Mouse (Mus musculus) mouse trophoblast stem cell (cell line): ENCODE data around the gene Zscan29.

Experiments used
- in situ Hi-C, 2 experiments: fragments of 300-500 bp; cut with MseI, MboI; formaldehyde crosslinking; loops; 2 replicates in 1 of 2; 3 replicates in 1 of 2; pipeline ENCODE4 v1.15.1; 2025

Gene Zscan29

DNA sequence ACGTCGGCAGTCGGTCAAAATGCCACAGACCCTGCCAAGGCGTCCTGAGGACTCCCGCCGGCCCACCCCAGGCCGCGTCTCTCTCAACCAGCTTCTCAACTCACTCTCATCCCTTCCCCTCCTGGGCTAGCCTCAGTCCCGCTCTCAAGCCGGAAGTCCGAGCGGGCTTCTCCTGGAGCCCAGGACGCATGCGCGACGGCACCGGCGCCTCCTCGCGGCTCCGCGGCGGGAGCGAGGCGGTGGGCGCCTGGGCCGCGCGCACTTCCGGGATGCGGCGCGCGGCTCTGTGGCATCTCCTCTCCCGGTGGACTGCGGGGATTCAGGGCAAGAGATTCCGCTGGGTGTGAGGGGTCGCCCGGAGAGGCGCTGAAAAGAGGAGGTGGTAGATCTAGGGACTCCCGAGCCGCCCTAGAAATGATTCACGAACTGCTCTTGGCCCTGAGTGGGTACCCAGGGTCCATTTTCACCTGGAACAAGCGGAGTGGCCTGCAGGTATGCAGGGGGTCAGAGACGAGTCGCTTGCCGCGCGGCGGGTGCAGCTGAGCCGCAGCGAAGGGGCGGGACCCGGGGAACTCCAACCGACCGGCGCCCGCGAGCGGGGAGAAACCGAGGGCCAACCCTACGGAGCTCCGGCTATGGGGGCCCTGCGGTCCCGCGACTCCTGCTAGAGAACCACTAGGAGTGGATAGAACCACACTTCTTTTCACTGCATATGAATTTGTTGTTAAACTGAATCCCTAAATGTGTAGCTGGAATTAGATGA is at the start of gene Zscan29:
Gene Zscan29 (minus strand): TSS at position 146 of the 763 bp plus-strand sequence.
- in situ Hi-C loops, result no loop called here

- in situ Hi-C loops, result no loop called here
These were observed 49.1 kb upstream of the Zscan29 start for GRCm38 (mm10) chr2:121219994-121220393.

GRCm38 (mm10) chr2:121219177-121219576 is 48.3 kb upstream of the Zscan29 start:
- in situ Hi-C loops, result no loop called here

GRCm38 (mm10) chr2:121214491-121214890 is 43.6 kb upstream of the Zscan29 start:
- in situ Hi-C loops, result no loop called here

DNA sequence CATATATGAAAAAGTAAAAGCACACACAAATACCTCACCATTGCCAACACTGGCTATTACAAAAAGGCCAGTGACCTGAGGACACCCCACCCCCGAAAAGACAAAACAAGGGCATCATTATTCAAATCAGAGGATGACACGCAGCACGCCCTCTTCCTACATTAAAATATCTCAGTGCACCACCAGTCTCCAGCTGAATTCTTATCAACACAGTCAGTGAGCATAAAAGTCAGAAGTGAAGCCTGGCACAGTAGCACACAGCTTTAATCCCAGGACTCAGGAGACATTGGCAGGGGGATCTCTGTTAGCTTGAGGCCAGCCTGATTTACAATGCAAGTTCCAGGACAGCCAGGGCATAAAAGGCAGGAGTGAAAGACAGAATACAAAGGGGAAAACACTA is 35.6 kb upstream of the Zscan29 start:
- in situ Hi-C loops, result no loop called here

GRCm38 (mm10) chr2:121204276-121204675 is 33.4 kb upstream of the Zscan29 start:
- in situ Hi-C loops, result no loop called here

GRCm38 (mm10) chr2:121195466-121195865 is 24.5 kb upstream of the Zscan29 start:
- in situ Hi-C loops, result no loop called here

DNA sequence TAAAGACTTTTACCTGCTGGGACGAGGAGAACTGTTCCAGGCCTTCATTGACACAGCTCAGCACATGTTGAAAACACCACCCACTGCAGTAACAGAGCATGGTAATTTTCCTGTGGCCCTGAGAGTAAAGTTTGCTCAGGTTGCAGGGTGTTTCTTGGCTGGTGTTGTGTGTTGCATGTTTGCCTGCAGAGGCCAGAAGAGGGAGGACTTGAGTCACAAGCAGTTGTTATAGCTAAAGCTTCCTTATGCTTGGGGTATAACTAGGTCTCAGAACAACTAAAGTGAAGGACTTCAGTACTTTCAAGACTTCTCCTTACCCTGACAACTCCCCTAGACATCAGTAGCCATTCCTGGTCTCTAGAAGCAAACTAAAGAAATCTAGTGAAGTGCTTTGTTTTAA is 17.6 kb upstream of the Zscan29 start:
- in situ Hi-C loops, result no loop called here

DNA sequence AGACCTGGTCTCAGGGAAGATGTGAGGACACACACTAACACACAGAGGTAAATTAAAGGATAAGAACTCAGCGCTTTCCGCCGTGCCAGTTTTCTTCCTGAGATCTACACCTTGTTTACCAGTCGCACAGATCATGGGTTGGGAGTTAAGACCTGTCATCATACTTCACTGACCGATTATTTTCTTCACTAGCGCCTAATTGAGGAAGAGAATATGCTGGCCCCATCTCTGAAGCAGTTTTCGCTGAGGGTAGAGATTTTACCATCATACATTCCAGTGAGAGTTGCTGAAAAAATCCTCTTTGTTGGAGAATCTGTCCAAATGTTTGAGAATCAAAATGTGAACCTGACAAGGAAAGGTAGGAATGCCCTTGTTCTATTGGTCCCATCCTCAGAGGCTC is 13.2 kb upstream of the Zscan29 start:
- in situ Hi-C loops, result no loop called here

DNA sequence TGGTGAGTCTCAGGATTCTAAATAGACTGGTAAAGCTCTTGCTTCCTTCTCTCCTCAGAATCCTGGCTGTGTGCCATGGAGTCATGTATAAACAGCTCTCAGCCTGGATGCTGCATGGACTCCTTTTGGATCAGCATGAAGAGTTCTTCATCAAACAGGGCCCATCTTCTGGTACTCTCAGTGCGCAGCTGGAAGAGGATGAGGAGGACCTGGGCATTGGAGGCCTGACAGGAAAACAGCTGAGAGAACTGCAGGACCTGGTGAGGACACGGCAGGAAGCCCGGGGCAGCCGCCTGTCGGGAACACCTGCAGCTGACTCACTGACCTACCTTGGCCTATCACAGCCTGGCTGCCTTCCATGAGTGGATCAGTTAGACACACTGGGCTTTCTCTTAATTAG is 12.5 kb upstream of the Zscan29 start:
- in situ Hi-C loops, result no loop called here

GRCm38 (mm10) chr2:121178828-121179479 is 8.0 kb upstream of the Zscan29 start:
- in situ Hi-C loops, result no loop called here

GRCm38 (mm10) chr2:121170481-121170971 is 399 bp downstream of the Zscan29 start, which contains the start of gene Tubgcp4:
Tubgcp4 (plus strand) TSS chr2:121170654.
- in situ Hi-C loops, result no loop called here

DNA sequence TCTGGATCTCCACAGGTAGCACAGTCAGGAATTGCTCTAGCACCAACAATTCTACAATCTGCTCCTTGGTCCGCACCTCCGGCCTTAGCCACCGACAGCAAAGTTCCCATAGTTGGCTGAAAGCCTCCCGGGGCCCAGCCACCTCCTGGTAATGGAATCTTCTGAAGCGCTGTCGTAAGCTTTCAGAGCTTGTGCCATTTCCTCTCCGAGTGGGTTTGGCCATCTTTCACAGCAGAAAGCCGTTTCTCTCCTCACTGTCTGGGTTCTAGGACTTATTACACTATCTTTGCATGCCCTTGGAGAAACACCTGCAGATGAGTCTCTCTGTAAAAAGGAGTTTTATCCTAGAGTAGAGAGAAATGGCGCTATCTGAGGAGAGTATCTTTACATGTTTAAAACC is 1.0 kb downstream of the Zscan29 start:
- in situ Hi-C loops, result no loop called here

- in situ Hi-C loops, result no loop called here
These were observed 1.8 kb downstream of the Zscan29 start for GRCm38 (mm10) chr2:121169173-121169572.

- in situ Hi-C loops, result no loop called here
These were observed 17.8 kb downstream of the Zscan29 start for GRCm38 (mm10) chr2:121153100-121153499.

DNA sequence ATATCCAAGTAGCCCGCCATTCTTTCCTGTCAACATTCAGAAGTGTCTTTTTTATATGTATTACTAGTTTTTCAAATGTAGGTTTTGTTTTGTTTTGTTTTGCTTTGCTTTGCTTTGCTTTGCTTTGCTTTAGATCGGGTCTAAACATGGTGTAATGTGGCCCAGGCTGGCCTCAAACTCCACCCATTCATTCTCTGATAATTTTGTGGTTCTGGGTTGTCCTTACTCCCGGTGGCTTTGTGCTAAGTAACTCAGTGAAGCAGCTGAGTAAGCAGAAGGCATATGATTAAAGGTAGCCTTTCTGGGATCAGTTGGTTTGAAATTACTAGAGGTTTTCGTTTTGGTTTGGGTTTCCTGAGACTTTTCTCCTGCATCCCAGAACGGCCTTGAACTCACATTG is 21.2 kb downstream of the Zscan29 start:
- in situ Hi-C loops, result no loop called here

- in situ Hi-C loops, result no loop called here
These were observed 28.5 kb downstream of the Zscan29 start for GRCm38 (mm10) chr2:121142415-121142814.

- in situ Hi-C loops, result no loop called here
These were observed 29.5 kb downstream of the Zscan29 start for GRCm38 (mm10) chr2:121141216-121142035.

GRCm38 (mm10) chr2:121140018-121140882 is 30.7 kb downstream of the Zscan29 start, which contains the start of the genes Adal and Lcmt2:
Adal (plus strand) TSS chr2:121140428.
Lcmt2 (minus strand) TSS chr2:121140653.
- in situ Hi-C loops, result no loop called here

- in situ Hi-C loops, result no loop called here
These were observed 31.5 kb downstream of the Zscan29 start for GRCm38 (mm10) chr2:121139266-121140017.
